Mouse (Mus musculus) embryonic facial prominence, embryonic 11.5 days (tissue): ENCODE results near the gene Kifc3. TPM values are rescaled to one million over a fixed set of nuclear protein-coding genes. Genes with fewer than 3 reads are reported as not detected.

ENCODE experiments used
- ATAC-seq: fragments of 200-750 bp; cut with Nextera tagmentation; replicated peaks from 2 replicates; pipeline ENCODE4 v1.8.0; 2017; ENCODE audit warnings: low read depth; ENCODE audit not compliant: insufficient number of reproducible peaks, low FRiP score, low TSS enrichment
- DNase-seq: peaks from one replicate; pipeline ENCODE4 v3.0.0-alpha.2; 2015; ENCODE audit warnings: low spot score
- H3K27ac ChIP-seq: fragments of 300-500 bp; sonication (generic); replicated peaks from 2 replicates; pipeline ENCODE4 v1.5.1; 2014; ENCODE audit warnings: mild to moderate bottlenecking, low read depth, low read length, control low read depth
- H3K27me3 ChIP-seq: fragments of 300-500 bp; sonication (generic); 2 replicates; pipeline ENCODE4 v1.6.1; 2014; ENCODE audit warnings: mild to moderate bottlenecking, low read length, moderate library complexity, mixed read lengths; ENCODE audit not compliant: control insufficient read depth, insufficient read depth
- H3K36me3 ChIP-seq: fragments of 300-500 bp; sonication (generic); replicated peaks from 2 replicates; pipeline ENCODE4 v1.6.1; 2014; ENCODE audit warnings: low read depth, mild to moderate bottlenecking, low read length, moderate library complexity, mixed read lengths; ENCODE audit not compliant: control insufficient read depth, insufficient read depth
- H3K4me1 ChIP-seq: fragments of 300-500 bp; sonication (generic); 2 replicates; pipeline ENCODE4 v1.6.1; 2014; ENCODE audit warnings: low read length, mixed read lengths; ENCODE audit not compliant: control insufficient read depth, insufficient read depth
- H3K4me2 ChIP-seq: fragments of 300-500 bp; sonication (generic); 2 replicates; pipeline ENCODE4 v1.6.1; 2014; ENCODE audit warnings: low read depth, mild to moderate bottlenecking, control low read depth, low read length, moderate library complexity
- H3K4me3 ChIP-seq: fragments of 300-500 bp; sonication (generic); 2 replicates; pipeline ENCODE4 v1.5.1; 2014; ENCODE audit warnings: low read depth, low read length, control low read depth
- H3K9ac ChIP-seq: fragments of 300-500 bp; sonication (generic); replicated peaks from 2 replicates; pipeline ENCODE4 v1.6.1; 2014; ENCODE audit warnings: mild to moderate bottlenecking, control low read depth, low read length
- H3K9me3 ChIP-seq: fragments of 300-500 bp; sonication (generic); replicated peaks from 2 replicates; pipeline ENCODE4 v1.6.1; 2016; ENCODE audit warnings: mild to moderate bottlenecking, low read length, inconsistent platforms, mixed read lengths; ENCODE audit not compliant: control insufficient read depth
- WGBS: fragments of 180-500 bp; shearing (Covaris S2); extraction: QIAGEN DNeasy Blood & Tissue Kit; methylation state at CpG from one replicate; pipeline ENCODE4 v1.1.7; 2014; 5-methylcytosine and 5-hydroxymethylcytosine counted together
- polyA plus RNA-seq: library from polyadenylated mRNA; unstranded; fragments of >200 nt; fragmentation: Nextera tagmentation; extraction: Ambion mirVana; gene quantifications from 2 replicates; pipeline ENCODE4 v1.2.1, GENCODE M21; 2014

Gene Kifc3
- polyA plus RNA-seq, 1 experiment from 2014 or later: 3.9 TPM

DNA sequence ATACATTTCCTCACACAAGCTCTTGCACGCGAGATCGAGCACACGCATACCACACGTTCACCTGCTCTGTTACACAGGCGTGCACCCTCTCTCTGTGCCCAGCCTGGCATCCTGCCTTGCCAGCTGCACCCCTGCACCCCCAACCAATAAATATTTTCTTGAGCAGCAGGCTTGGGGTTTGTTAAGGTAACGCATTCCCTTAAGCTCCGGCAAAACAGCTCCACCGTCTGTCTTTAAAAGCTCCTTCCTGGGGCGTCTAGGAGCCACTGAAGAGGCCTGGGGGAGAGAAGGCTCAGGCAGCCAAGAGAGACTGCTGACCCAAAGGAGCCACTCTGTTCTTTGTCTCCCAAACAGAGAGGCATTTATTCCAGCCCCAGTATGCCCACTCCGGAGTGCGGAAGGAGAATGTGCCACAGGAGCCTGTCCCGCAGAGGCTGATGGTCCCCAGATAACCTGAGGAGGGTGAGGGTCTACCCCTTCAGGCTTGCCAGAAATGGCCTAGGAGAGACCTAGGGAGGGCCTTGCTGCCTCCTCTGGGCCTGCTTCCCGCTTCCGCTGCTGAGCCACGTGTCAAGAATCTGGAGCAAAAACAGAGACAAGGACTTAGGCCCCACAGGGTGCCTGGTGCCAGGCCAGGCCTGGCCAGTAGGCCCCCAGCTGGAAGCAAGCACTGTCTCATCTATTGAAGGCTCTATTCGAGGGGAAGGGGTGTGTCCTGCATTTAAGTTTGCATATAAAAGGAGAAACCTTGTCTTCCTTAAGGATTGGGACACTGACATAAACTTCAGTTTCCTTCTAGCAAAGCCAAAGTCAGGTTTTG lies 59.4 kb downstream of the Kifc3 start:
- DNase-seq (peak; percentile 20), ATAC-seq (0 out of 2 replicates have a peak, but pooled peaks have one; percentile 2)
- 10% methylated on average over 17 of the region's 17 CpGs for WGBS
- H3K4me1 ChIP-seq: 0 out of 2 replicates have a peak, but pooled peaks cover 4% of the 10 kb centered on the region
- no peak overlapping the region for H3K27ac ChIP-seq
- no peak overlapping the region for H3K4me3 ChIP-seq
- H3K9me3 ChIP-seq: no peaks in the 10 kb centered on the region
- no peaks in the 10 kb centered on the region for H3K27me3 ChIP-seq
- H3K36me3 ChIP-seq: no peaks in the 10 kb centered on the region
- H3K9ac ChIP-seq: peak overlapping the region; percentile 71
- peak overlapping the region; percentile 97 for H3K4me2 ChIP-seq

DNA sequence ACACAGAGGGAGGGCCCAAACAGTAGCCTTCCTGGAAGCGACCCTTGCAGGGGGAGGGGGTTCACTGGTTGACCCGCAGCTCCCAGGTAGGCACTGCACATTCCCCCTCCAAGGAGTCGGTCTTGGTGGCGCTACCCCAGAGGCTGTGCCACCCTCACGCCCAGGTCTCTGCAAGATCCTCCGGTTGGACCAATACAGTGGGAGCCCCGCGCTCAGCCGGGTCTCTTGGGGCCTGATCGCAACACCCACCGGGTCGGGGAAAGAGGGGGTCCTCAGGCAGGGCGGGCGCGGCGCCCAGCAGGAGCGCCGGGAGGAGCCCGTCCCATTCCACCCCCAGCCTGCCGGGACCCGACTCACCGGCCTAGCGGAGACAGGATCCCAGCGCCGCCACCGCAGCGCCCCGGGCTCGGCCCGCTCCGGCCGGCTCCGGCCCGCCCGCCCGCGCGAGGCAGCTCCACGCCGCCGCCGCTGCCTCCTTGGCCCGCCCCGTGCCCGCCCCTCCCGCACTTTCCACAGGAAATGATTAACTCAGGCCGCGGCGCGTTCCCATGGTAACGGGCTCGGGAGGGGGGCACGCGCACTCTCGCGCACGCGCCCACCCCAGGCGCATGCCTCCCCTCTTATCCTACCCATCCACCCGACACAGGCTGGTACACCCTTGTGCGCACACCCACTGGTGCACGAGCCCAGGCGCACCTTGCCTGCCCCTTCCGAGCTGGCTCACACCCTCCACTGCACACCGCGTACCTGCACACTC lies 60.4 kb downstream of the Kifc3 start:
- Histone ChIP-seq H3K9ac (peak overlapping the region; percentile 71), H3K4me2 (peak overlapping the region; percentile 97), H3K4me3 (peak overlapping the region; percentile 67), H3K4me1 (peaks cover 10% of the 10 kb centered on the region), H3K27ac (no peak overlapping the region), H3K9me3 (no peaks in the 10 kb centered on the region), H3K27me3 (no peaks in the 10 kb centered on the region), H3K36me3 (no peaks in the 10 kb centered on the region)
- under 1% methylated on average over 31 of the region's 66 CpGs for WGBS
- peak; percentile 78 for ATAC-seq
- DNase-seq: peak; percentile 72

DNA sequence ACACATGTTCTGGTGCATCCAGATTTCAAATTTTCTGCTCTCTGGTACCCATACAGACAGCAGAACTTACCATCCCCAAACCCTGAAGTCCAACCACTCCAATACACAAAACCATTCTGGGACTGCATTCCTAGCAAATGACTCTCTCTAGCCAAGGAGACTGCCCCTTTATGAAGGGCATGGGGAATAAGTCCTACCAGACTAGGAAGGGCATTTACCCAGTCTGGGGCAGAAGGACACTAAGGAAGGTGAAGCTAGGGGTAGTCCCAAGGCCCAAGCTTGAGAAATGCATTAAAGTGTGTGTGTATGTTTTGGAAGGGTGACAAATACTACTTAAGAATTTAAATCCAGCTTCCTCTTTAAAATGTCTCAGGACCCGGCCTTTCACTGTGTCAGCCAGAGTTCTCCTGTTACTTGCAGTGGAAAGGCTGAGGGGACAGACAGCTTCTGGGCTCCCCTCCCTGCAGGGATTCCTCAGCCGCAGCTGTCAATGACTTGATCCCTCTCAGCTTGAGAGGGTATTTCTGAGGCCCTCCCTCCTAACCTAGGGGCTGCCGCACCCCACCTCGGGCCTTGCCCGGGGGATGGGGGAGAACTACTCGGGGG lies 61.0 kb downstream of the Kifc3 start:
- Histone ChIP-seq H3K36me3 (no peaks in the 10 kb centered on the region), H3K4me3 (peak overlapping the region; percentile 67), H3K9ac (peak overlapping the region; percentile 71), H3K4me2 (peak overlapping the region; percentile 97), H3K27me3 (peaks cover 5% of the 10 kb centered on the region; the same call in 1 of the 2 replicates), H3K27ac (no peak overlapping the region), H3K4me1 (peaks cover 10% of the 10 kb centered on the region), H3K9me3 (no peaks in the 10 kb centered on the region)
- WGBS: 3% methylated on average over 6 of the region's 6 CpGs
- DNase-seq: peak; percentile 37
- ATAC-seq: 0 out of 2 replicates have a peak, but pooled peaks have one; percentile 1

DNA sequence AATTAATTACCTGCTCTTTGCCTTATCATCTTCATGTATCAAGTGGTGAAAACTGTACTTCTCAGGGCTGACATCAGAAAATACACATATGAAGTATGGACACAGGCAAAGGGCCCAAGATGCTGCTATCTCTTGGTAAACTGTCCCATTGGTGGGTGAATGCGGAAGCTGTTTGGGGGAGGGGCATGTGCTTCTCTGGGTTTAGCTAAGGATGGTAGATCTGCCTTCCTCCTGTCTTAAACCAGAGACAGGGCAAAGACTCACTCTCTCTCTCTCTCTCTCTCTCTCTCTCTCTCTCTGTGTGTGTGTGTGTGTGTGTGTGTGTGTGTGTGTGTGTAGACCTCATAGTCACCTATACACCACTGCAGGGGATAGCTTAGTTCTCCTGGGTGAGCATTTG lies 61.6 kb downstream of the Kifc3 start:
- Histone ChIP-seq H3K27me3 (peaks cover 5% of the 10 kb centered on the region; the same call in 1 of the 2 replicates), H3K4me3 (no peak overlapping the region), H3K36me3 (no peaks in the 10 kb centered on the region), H3K4me2 (no peak overlapping the region), H3K27ac (no peak overlapping the region), H3K9ac (no peak overlapping the region), H3K4me1 (peaks cover 10% of the 10 kb centered on the region), H3K9me3 (no peaks in the 10 kb centered on the region)
- DNase-seq (no peak), ATAC-seq (no peak)
- WGBS: 90% methylated on average over 1 of the region's 1 CpGs

DNA sequence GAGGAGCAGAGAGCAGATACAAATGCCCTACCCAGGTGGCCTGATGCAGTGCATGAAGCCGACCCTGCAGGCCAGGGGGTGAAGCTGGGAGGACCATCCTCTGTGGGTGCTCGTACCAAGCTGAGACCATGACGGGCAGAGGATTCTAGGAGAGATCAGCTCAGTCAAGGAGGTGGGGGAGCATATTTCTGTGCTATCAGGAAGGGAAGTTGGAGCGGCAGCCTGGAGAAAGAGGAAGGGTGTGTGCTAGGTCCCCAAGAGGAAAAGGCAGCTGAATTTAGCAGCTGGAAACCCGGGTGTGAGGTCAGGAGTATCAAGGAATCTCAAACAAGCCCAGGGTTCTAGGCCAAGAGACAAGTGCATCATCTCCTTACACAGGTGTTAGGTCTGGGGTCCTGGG lies 62.1 kb downstream of the Kifc3 start:
- Histone ChIP-seq H3K27me3 (peaks cover 5% of the 10 kb centered on the region; the same call in 1 of the 2 replicates), H3K4me1 (peaks cover 10% of the 10 kb centered on the region), H3K4me3 (no peak overlapping the region), H3K36me3 (no peaks in the 10 kb centered on the region), H3K4me2 (no peak overlapping the region), H3K9me3 (no peaks in the 10 kb centered on the region), H3K9ac (no peak overlapping the region), H3K27ac (no peak overlapping the region)
- 69% methylated on average over 5 of the region's 5 CpGs for WGBS
- ATAC-seq: no peak
- no peak for DNase-seq

DNA sequence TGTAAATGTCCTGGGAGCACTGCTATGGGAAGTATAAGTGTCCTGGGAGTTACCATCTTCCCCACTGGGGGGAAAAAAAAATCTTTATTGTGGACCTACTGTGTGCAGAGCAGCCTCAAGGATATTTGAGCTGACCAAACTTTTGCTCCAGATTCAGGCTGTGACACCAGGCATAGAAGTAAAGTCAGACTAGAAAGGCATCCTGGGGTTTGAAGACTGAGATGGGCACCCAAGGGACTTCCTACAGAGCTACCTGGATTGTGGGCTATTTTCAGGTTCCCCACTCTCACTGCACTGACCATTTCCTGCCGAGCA lies 63.6 kb downstream of the Kifc3 start:
- ATAC-seq (no peak), DNase-seq (no peak)
- Histone ChIP-seq H3K4me3 (no peak overlapping the region), H3K4me1 (peaks cover 10% of the 10 kb centered on the region), H3K4me2 (no peak overlapping the region), H3K27ac (no peak overlapping the region), H3K9ac (no peak overlapping the region), H3K27me3 (peaks cover 5% of the 10 kb centered on the region; the same call in 1 of the 2 replicates), H3K9me3 (no peaks in the 10 kb centered on the region), H3K36me3 (no peaks in the 10 kb centered on the region)
- 56% methylated on average over 1 of the region's 1 CpGs for WGBS

DNA sequence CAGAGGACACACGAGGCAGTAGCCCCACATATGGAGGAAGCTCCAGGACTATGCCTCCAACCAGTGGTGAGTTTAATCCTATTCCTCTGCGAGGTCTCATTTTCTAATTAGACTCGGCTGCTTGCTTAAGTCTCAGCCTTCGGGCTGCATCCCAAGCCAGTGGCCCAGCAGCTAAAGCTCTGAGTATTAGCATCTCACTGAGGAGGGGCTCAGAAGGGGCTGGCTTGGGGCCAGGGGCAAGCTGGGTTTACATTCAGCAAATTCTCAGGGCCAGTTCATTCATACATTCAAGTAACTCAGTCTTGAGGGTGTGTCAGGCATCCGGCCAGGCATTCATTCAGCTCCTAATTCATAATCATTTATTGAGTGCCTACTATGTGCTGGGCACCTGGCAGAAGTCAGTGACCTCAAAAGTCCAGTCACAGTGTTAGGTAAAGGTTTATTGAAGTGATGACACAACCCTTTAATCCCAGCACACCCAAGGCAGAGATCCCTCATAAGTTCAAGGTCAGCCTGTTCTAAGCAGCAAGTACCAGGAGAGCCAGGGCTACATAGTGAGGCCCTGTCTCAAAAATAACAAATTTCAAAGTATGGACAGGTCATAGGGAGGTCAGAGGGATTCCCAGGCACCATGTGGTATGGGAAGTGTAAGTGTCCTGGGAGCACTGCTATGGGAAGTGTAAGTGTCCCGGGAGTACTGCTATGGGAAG lies 64.1 kb downstream of the Kifc3 start:
- Histone ChIP-seq H3K4me1 (peaks cover 10% of the 10 kb centered on the region), H3K9me3 (no peaks in the 10 kb centered on the region)
- ATAC-seq: 0 out of 2 replicates have a peak, but pooled peaks have one; percentile 1

More for the DNA sequence above, 64.1 kb downstream of the Kifc3 start:
- peak; percentile 35 for DNase-seq
- peaks cover 5% of the 10 kb centered on the region; the same call in 1 of the 2 replicates for H3K27me3 ChIP-seq
- H3K36me3 ChIP-seq: no peaks in the 10 kb centered on the region
- no peak overlapping the region for H3K27ac ChIP-seq
- 23% methylated on average over 6 of the region's 6 CpGs for WGBS
- H3K4me2 ChIP-seq: peak overlapping the region; percentile 57; the same call in 1 of the 2 replicates
- peak overlapping the region; percentile 23; the same call in 1 of the 2 replicates for H3K4me3 ChIP-seq
- no peak overlapping the region; the same call in 1 of the 2 replicates for H3K9ac ChIP-seq
